ENCODE assay signal across 31 mouse cellular contexts in the genomic region with DNA sequence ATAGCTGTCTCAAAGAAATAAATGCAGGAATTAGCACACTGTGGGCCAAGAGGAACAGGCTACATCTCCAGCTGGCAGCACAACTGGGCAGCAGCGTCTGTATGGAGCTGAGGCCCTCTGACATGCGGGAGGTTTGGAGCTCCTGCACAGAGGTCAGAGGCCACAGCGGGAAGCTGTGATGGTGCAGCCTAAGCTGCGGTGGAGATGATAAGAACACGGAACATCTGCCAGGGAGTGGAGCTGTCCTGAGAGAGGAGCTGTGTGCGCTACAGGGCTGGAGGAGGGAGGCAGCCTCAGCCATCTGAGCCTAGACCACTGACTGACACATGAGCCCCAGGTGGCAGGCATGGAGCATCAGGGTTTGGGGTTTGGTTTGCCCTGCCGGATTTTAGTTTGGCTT. TPM values are rescaled to one million over a fixed set of nuclear protein-coding genes. Genes with fewer than 3 reads are reported as not detected.
A peak's percentile ranks its signal among the peaks of the same experiment; 100 is the strongest.
DNase-seq lines count a peak whose midpoint lies in the region; ATAC-seq and TF ChIP-seq lines count a peak whose summit lies in the region.
"Had no signal": no experiment of that assay in that cellular context is flagged by ENCODE, and none has a peak within 500 bp of the region (broad histone marks: within the 10 kb centered on the region; RNA-seq: fewer than 3 reads in every experiment).

No protein-coding gene starts in this region.

- 14% methylated on average over 7 of the region's 7 CpGs for WGBS in lung, embryonic 14.5 days
- WGBS in lung, postnatal 0 days = 26% methylated on average over 7 of the region's 7 CpGs

- H3K4me1 ChIP-seq in lung, embryonic 14.5 days (ENCODE audit: insufficient read depth) = no peaks in the 10 kb centered on the region
- no peaks in the 10 kb centered on the region for H3K4me1 ChIP-seq in lung, postnatal 0 days (ENCODE audit: insufficient read depth, low read depth, low read length)
- H3K4me1 ChIP-seq: embryonic facial prominence, embryonic 13.5 days; forebrain, embryonic 13.5 days had no signal

- no peaks in the 10 kb centered on the region for H3K9me3 ChIP-seq in lung, embryonic 14.5 days (ENCODE audit: low read depth, low read length)
- no peaks in the 10 kb centered on the region for H3K9me3 ChIP-seq in lung, postnatal 0 days (ENCODE audit: low read length)
- H3K9me3 ChIP-seq: embryonic facial prominence, embryonic 13.5 days; forebrain, embryonic 10.5 days; forebrain, embryonic 13.5 days had no signal

- H3K27me3 ChIP-seq in lung, embryonic 14.5 days (ENCODE audit: insufficient read depth, low read length) = no peaks in the 10 kb centered on the region
- H3K27me3 ChIP-seq in lung, postnatal 0 days (replicated peaks; ENCODE audit: insufficient read depth, low read length) = no peaks in the 10 kb centered on the region
- H3K27me3 ChIP-seq: embryonic facial prominence, embryonic 13.5 days; forebrain, embryonic 13.5 days had no signal

- TF ChIP-seq EP300 in lung, postnatal 0 days (IDR thresholded peaks at IDR 0.05) = no peak

- no peak overlapping the region for H3K9ac ChIP-seq in lung, embryonic 14.5 days
- H3K9ac ChIP-seq in lung, postnatal 0 days (replicated peaks; ENCODE audit: low read depth) = no peak overlapping the region
- H3K9ac ChIP-seq: embryonic facial prominence, embryonic 13.5 days; forebrain, embryonic 13.5 days; hindbrain, embryonic 14.5 days had no signal

- DNase-seq in embryo, embryonic 10 days (ENCODE audit: low spot score) = peak; percentile 39
- no peak for DNase-seq in embryo, embryonic 10.5 days (ENCODE audit: low spot score)
- peak; percentile 68 for DNase-seq in lung, embryonic 14.5 days
- no peak for DNase-seq in lung, adult 18-20 months
- no peak for DNase-seq in lung, postnatal 0 days (ENCODE audit: low spot score)
- no peak for DNase-seq in lung, postnatal 10 days
- peak; percentile 29 for DNase-seq in embryo, embryonic 11 days
- no peak for DNase-seq in layer of hippocampus, postnatal 36 days
- DNase-seq: adrenal gland, adult 8-10 months; adrenal gland, postnatal 25 days; cerebellum, adult 11-12 months; cerebellum, adult 8-10 months; cerebellum, postnatal 10 days; cerebellum, postnatal 36 days; gastrocnemius, postnatal 10 days; heart, adult 11 months had no signal

- peak; percentile 69; the same call in 1 of the 2 replicates for ATAC-seq in lung, embryonic 14.5 days (ENCODE audit: insufficient read depth)
- ATAC-seq in lung, postnatal 0 days = peak; percentile 47
- ATAC-seq: activated CD4-positive, CD25-positive, alpha-beta regulatory T cell, adult 4 months; forebrain, embryonic 13.5 days; forebrain, embryonic 16.5 days; hindbrain, postnatal 0 days; inflammation-experienced regulatory T-cells, adult 6 months had no signal

- no peak overlapping the region for H3K27ac ChIP-seq in lung, embryonic 14.5 days (ENCODE audit: low read depth)
- no peak overlapping the region for H3K27ac ChIP-seq in lung, postnatal 0 days (ENCODE audit: low read length)
- H3K27ac ChIP-seq: embryonic facial prominence, embryonic 13.5 days; forebrain, embryonic 10.5 days; forebrain, embryonic 13.5 days; hindbrain, embryonic 14.5 days; hindbrain, postnatal 0 days had no signal

- TF ChIP-seq CTCF in lung, embryonic 14.5 days (IDR thresholded peaks at IDR 0.05; ENCODE audit: low read depth) = no peak
- no peak for TF ChIP-seq CTCF in lung, postnatal 0 days (IDR thresholded peaks at IDR 0.05)

- H3K36me3 ChIP-seq in lung, embryonic 14.5 days (ENCODE audit: insufficient read depth) = no peaks in the 10 kb centered on the region
- no peaks in the 10 kb centered on the region for H3K36me3 ChIP-seq in lung, postnatal 0 days (ENCODE audit: insufficient read depth, low read length)
- H3K36me3 ChIP-seq: embryonic facial prominence, embryonic 13.5 days; forebrain, embryonic 10.5 days had no signal

- no peak overlapping the region for H3K4me2 ChIP-seq in lung, embryonic 14.5 days
- H3K4me2 ChIP-seq in lung, postnatal 0 days (replicated peaks; ENCODE audit: low read depth, low read length) = no peak overlapping the region
- H3K4me2 ChIP-seq: embryonic facial prominence, embryonic 13.5 days; forebrain, embryonic 13.5 days; heart, embryonic 11.5 days; hindbrain, embryonic 14.5 days had no signal

- no peak overlapping the region for H3K4me3 ChIP-seq in lung, embryonic 14.5 days (ENCODE audit: low read depth, low read length)
- H3K4me3 ChIP-seq in lung, postnatal 0 days (ENCODE audit: low read depth, low read length) = no peak overlapping the region
- H3K4me3 ChIP-seq: embryonic facial prominence, embryonic 13.5 days; erythroblast, embryonic 14.5 days; forebrain, embryonic 10.5 days; forebrain, embryonic 13.5 days had no signal

RNA-seq across cellular contexts. Expression of a gene that starts 28.5 kb away (rescaled TPM):
- polyA plus RNA-seq in lung, embryonic 14.5 days (2014; fragmentation: Nextera tagmentation; extraction: Ambion mirVana) = not detected in 2 replicates
- polyA plus RNA-seq in lung, postnatal 0 days (2015; fragmentation: Nextera tagmentation; extraction: Ambion mirVana) = 0.15 and 0.20 TPM in 2 replicates
- not detected for total RNA-seq in layer of hippocampus, postnatal 36 days (2021)
- total RNA-seq: heart, adult 8-10 months; hematopoietic stem cell, adult 5-6 weeks had no signal
- polyA plus RNA-seq: activated CD4-positive, CD25-positive, alpha-beta regulatory T cell, adult 4 months; brain, embryonic 14.5 days; cortical plate, adult 2 months; embryonic facial prominence, embryonic 13.5 days; forebrain, embryonic 13.5 days; forebrain, embryonic 16.5 days; heart, embryonic 11.5 days; heart, embryonic 14.5 days; hindbrain, embryonic 14.5 days; hindbrain, postnatal 0 days; inflammation-experienced regulatory T-cells, adult 6 months had no signal

RNA-seq across cellular contexts. Expression of a gene that starts 40.6 kb away (rescaled TPM):
- polyA plus RNA-seq in lung, embryonic 14.5 days (2014; fragmentation: Nextera tagmentation; extraction: Ambion mirVana) = 10.9 and 12.0 TPM in 2 replicates
- 2.5 and 2.6 TPM in 2 replicates for polyA plus RNA-seq in lung, postnatal 0 days (2015; fragmentation: Nextera tagmentation; extraction: Ambion mirVana)
- total RNA-seq in layer of hippocampus, postnatal 36 days (2021) = 10 to 100 TPM; 15.6 to 16.5 TPM
- total RNA-seq: hematopoietic stem cell, adult 5-6 weeks had no signal
- polyA plus RNA-seq: erythroblast, embryonic 14.5 days; inflammation-experienced regulatory T-cells, adult 6 months had no signal

RNA-seq across cellular contexts. Expression of a gene that starts 44.3 kb away (rescaled TPM):
- polyA plus RNA-seq in lung, embryonic 14.5 days (2014; fragmentation: Nextera tagmentation; extraction: Ambion mirVana) = 0.30 and 0.58 TPM in 2 replicates
- 0.65 and 0.90 TPM in 2 replicates for polyA plus RNA-seq in lung, postnatal 0 days (2015; fragmentation: Nextera tagmentation; extraction: Ambion mirVana)
- 10 to 100 TPM in 1 of 2 experiments, 1 to 10 TPM in 1; 6.9 to 10.7 TPM for total RNA-seq in layer of hippocampus, postnatal 36 days (2021)
- total RNA-seq: hematopoietic stem cell, adult 5-6 weeks had no signal
- polyA plus RNA-seq: activated CD4-positive, CD25-positive, alpha-beta regulatory T cell, adult 4 months; inflammation-experienced regulatory T-cells, adult 6 months had no signal

Comparison
In these comparisons a context has a peak if more than half of its experiments do, and no peak if none do; other contexts are left out.
1. DNase-seq: peak in embryo, embryonic 10 days (single experiment), lung, embryonic 14.5 days (single experiment) and embryo, embryonic 11 days (single experiment); none in embryo, embryonic 10.5 days (single experiment), lung, adult 18-20 months (0 of 2), lung, postnatal 0 days (single experiment), lung, postnatal 10 days (single experiment) and layer of hippocampus, postnatal 36 days (0 of 2).